Mouse (Mus musculus) midbrain, embryonic 12.5 days (tissue): ENCODE data around the gene Nrd1. TPM values are rescaled to one million over a fixed set of nuclear protein-coding genes. Genes with fewer than 3 reads are reported as not detected.

ENCODE experiments used
- ATAC-seq: fragments of 200-750 bp; cut with Nextera tagmentation; 2 replicates; pipeline ENCODE4 v1.8.0; 2017; ENCODE audit warnings: low read depth, moderate TSS enrichment, moderate library complexity; ENCODE audit not compliant: low FRiP score
- H3K27ac ChIP-seq: fragments of 300-500 bp; sonication (generic); replicated peaks from 2 replicates; pipeline ENCODE4 v1.5.1; 2016; ENCODE audit warnings: mild to moderate bottlenecking
- H3K27me3 ChIP-seq: fragments of 300-500 bp; sonication (generic); 2 replicates; pipeline ENCODE4 v1.6.1; 2016; ENCODE audit warnings: mild to moderate bottlenecking
- H3K36me3 ChIP-seq: fragments of 300-500 bp; sonication (generic); 2 replicates; pipeline ENCODE4 v1.6.1; 2016
- H3K4me1 ChIP-seq: fragments of 300-500 bp; sonication (generic); 2 replicates; pipeline ENCODE4 v1.6.1; 2016
- H3K4me2 ChIP-seq: fragments of 300-500 bp; sonication (generic); replicated peaks from 2 replicates; pipeline ENCODE4 v1.6.1; 2016; ENCODE audit warnings: mild to moderate bottlenecking, moderate library complexity
- H3K4me3 ChIP-seq: fragments of 300-500 bp; sonication (generic); 2 replicates; pipeline ENCODE4 v1.5.1; 2016; ENCODE audit warnings: mild to moderate bottlenecking
- H3K9ac ChIP-seq: fragments of 300-500 bp; sonication (generic); replicated peaks from 2 replicates; pipeline ENCODE4 v1.6.1; 2016; ENCODE audit warnings: mild to moderate bottlenecking, moderate library complexity
- H3K9me3 ChIP-seq: fragments of 300-500 bp; sonication (generic); 2 replicates; pipeline ENCODE4 v1.6.1; 2016; ENCODE audit warnings: mild to moderate bottlenecking
- WGBS: fragments of 180-500 bp; shearing (Covaris S2); methylation state at CpG from one replicate; pipeline ENCODE4 v1.1.7; 2016; 5-methylcytosine and 5-hydroxymethylcytosine counted together
- polyA plus RNA-seq: library from polyadenylated mRNA; unstranded; fragments of >200 nt; fragmentation: Nextera tagmentation; extraction: Ambion mirVana; gene quantifications from 2 replicates; pipeline ENCODE4 v1.2.1, GENCODE M21; 2016

Nrd1 gene
- 107 and 112 TPM in 2 replicates for polyA plus RNA-seq

GRCm38 (mm10) chr4:108999999-109000950 lies at the start of gene Nrd1:
Gene Nrd1, plus strand, starts transcription at chr4:109000655.
- peak within 1 kb of the TSS; percentile 82 for H3K9ac ChIP-seq
- peak; percentile 99 for ATAC-seq
- H3K4me3 ChIP-seq, result peak within 1 kb of the TSS; percentile 86
- H3K36me3 ChIP-seq, result 0 out of 2 replicates have a peak, but pooled peaks cover 5% of the 10 kb centered on the region
- H3K4me2 ChIP-seq, result peak within 1 kb of the TSS; percentile 85
- H3K27me3 ChIP-seq, result peaks cover 5% of the 10 kb centered on the region
- H3K27ac ChIP-seq, result peak within 1 kb of the TSS; percentile 92
- H3K9me3 ChIP-seq, result no peaks in the 10 kb centered on the region
- H3K4me1 ChIP-seq, result peaks cover 15% of the 10 kb centered on the region
- under 1% methylated on average over 58 of the region's 58 CpGs for WGBS

DNA sequence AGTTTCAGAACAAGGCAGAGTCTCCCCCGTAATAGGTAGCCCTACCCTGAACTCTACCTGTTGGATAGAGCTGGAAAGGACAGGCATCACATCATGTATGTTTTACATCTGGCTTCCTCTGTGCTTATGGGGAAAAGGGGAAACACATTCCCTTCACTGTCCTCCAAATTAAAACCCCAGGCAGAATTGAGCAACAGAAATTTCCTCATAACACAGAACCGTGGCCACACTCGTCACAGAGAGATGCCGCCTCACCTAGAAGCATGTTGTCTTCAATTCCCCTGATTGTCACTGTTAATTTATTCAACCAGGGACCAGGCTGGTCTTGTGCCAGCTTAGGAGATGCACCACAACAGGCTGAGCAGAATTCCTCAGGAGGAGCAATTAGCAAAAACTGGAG lies 48.8 kb upstream of the Nrd1 start:
- Histone ChIP-seq H3K9ac (no peak overlapping the region), H3K27ac (no peak overlapping the region), H3K9me3 (no peaks in the 10 kb centered on the region), H3K4me3 (no peak overlapping the region), H3K27me3 (0 out of 2 replicates have a peak, but pooled peaks cover 9% of the 10 kb centered on the region), H3K36me3 (no peaks in the 10 kb centered on the region), H3K4me2 (no peak overlapping the region), H3K4me1 (no peaks in the 10 kb centered on the region)
- no peak for ATAC-seq
- WGBS, result 91% methylated on average over 4 of the region's 4 CpGs

- Histone ChIP-seq H3K9me3 (no peaks in the 10 kb centered on the region), H3K4me3 (no peak overlapping the region), H3K27ac (no peak overlapping the region), H3K4me1 (no peaks in the 10 kb centered on the region), H3K36me3 (no peaks in the 10 kb centered on the region), H3K9ac (no peak overlapping the region), H3K27me3 (no peaks in the 10 kb centered on the region), H3K4me2 (no peak overlapping the region)
- ATAC-seq, result no peak
- 86% methylated on average over 3 of the region's 3 CpGs for WGBS
Measured at GRCm38 (mm10) chr4:108959696-108960095, 40.8 kb upstream of the Nrd1 start.

- ATAC-seq, result no peak
- no peaks in the 10 kb centered on the region for H3K27me3 ChIP-seq
- no peaks in the 10 kb centered on the region for H3K9me3 ChIP-seq
- H3K27ac ChIP-seq, result no peak overlapping the region
- WGBS, result 90% methylated on average over 4 of the region's 4 CpGs
- no peaks in the 10 kb centered on the region for H3K4me1 ChIP-seq
- no peak overlapping the region for H3K4me2 ChIP-seq
- H3K4me3 ChIP-seq, result no peak overlapping the region
- H3K9ac ChIP-seq, result no peak overlapping the region
- no peaks in the 10 kb centered on the region for H3K36me3 ChIP-seq
Measured at GRCm38 (mm10) chr4:108960619-108961460, 39.6 kb upstream of the Nrd1 start.

- no peak overlapping the region for H3K4me3 ChIP-seq
- no peaks in the 10 kb centered on the region for H3K4me1 ChIP-seq
- H3K27me3 ChIP-seq, result no peaks in the 10 kb centered on the region
- no peaks in the 10 kb centered on the region for H3K36me3 ChIP-seq
- H3K9me3 ChIP-seq, result no peaks in the 10 kb centered on the region
- WGBS, result 88% methylated on average over 6 of the region's 6 CpGs
- H3K9ac ChIP-seq, result no peak overlapping the region
- ATAC-seq, result no peak
- H3K4me2 ChIP-seq, result no peak overlapping the region
- no peak overlapping the region for H3K27ac ChIP-seq
Measured at GRCm38 (mm10) chr4:108963017-108963416, 37.4 kb upstream of the Nrd1 start.

GRCm38 (mm10) chr4:108969517-108969916 lies 30.9 kb upstream of the Nrd1 start:
- Histone ChIP-seq H3K36me3 (no peaks in the 10 kb centered on the region), H3K9ac (no peak overlapping the region), H3K4me3 (no peak overlapping the region), H3K27me3 (no peaks in the 10 kb centered on the region), H3K4me2 (no peak overlapping the region), H3K27ac (no peak overlapping the region), H3K9me3 (no peaks in the 10 kb centered on the region), H3K4me1 (no peaks in the 10 kb centered on the region)
- no peak for ATAC-seq
- 81% methylated on average over 3 of the region's 3 CpGs for WGBS

DNA sequence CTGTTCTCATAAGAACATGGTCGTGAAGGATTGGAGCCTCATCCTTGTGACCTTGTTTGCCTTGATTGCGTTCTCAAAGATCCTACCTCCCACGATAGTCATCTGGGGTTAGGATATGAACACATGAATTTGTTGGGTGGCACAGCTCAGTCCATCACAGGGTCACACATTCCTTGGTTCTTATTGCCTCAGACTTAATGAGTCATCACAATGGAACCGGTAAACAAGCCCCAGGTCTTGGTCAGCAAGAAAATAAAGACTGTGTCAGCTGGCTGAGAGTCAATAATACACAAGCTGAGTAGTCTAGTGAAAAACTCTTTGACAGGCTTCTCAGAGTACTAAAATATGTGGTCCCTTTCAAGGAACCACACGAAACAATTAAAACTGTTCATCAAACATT lies 29.4 kb upstream of the Nrd1 start:
- WGBS, result 84% methylated on average over 5 of the region's 5 CpGs
- Histone ChIP-seq H3K27me3 (0 out of 2 replicates have a peak, but pooled peaks cover 2% of the 10 kb centered on the region), H3K4me1 (no peaks in the 10 kb centered on the region), H3K9me3 (no peaks in the 10 kb centered on the region), H3K27ac (no peak overlapping the region), H3K36me3 (no peaks in the 10 kb centered on the region), H3K4me3 (no peak overlapping the region), H3K9ac (no peak overlapping the region), H3K4me2 (no peak overlapping the region)
- ATAC-seq, result no peak

GRCm38 (mm10) chr4:108976458-108977071 lies 23.9 kb upstream of the Nrd1 start:
- ATAC-seq, result no peak
- no peaks in the 10 kb centered on the region for H3K36me3 ChIP-seq
- 45% methylated on average over 6 of the region's 6 CpGs for WGBS
- no peak overlapping the region for H3K4me3 ChIP-seq
- H3K4me2 ChIP-seq, result no peak overlapping the region
- H3K9ac ChIP-seq, result no peak overlapping the region
- H3K4me1 ChIP-seq, result no peaks in the 10 kb centered on the region
- no peak overlapping the region for H3K27ac ChIP-seq
- no peaks in the 10 kb centered on the region for H3K9me3 ChIP-seq
- 0 out of 2 replicates have a peak, but pooled peaks cover 4% of the 10 kb centered on the region for H3K27me3 ChIP-seq

GRCm38 (mm10) chr4:108986833-108987472 lies 13.5 kb upstream of the Nrd1 start:
- no peak for ATAC-seq
- Histone ChIP-seq H3K4me1 (no peaks in the 10 kb centered on the region), H3K9me3 (no peaks in the 10 kb centered on the region), H3K27me3 (no peaks in the 10 kb centered on the region), H3K27ac (no peak overlapping the region), H3K4me3 (no peak overlapping the region), H3K4me2 (no peak overlapping the region), H3K36me3 (no peaks in the 10 kb centered on the region), H3K9ac (no peak overlapping the region)
- WGBS, result 67% methylated on average over 1 of the region's 1 CpGs

GRCm38 (mm10) chr4:108987473-108987842 lies 13.0 kb upstream of the Nrd1 start:
- Histone ChIP-seq H3K36me3 (no peaks in the 10 kb centered on the region), H3K4me1 (no peaks in the 10 kb centered on the region), H3K4me3 (no peak overlapping the region), H3K27me3 (no peaks in the 10 kb centered on the region), H3K9me3 (no peaks in the 10 kb centered on the region), H3K27ac (no peak overlapping the region), H3K9ac (no peak overlapping the region), H3K4me2 (no peak overlapping the region)
- ATAC-seq, result no peak
- 80% methylated on average over 4 of the region's 4 CpGs for WGBS

GRCm38 (mm10) chr4:108989430-108989829 lies 11.0 kb upstream of the Nrd1 start:
- no peak overlapping the region for H3K4me2 ChIP-seq
- H3K27me3 ChIP-seq, result no peaks in the 10 kb centered on the region
- no peaks in the 10 kb centered on the region for H3K36me3 ChIP-seq
- no peaks in the 10 kb centered on the region for H3K9me3 ChIP-seq
- no peak overlapping the region for H3K4me3 ChIP-seq
- no peak overlapping the region for H3K9ac ChIP-seq
- H3K4me1 ChIP-seq, result no peaks in the 10 kb centered on the region
- WGBS, result 72% methylated on average over 2 of the region's 2 CpGs
- ATAC-seq, result no peak
- no peak overlapping the region for H3K27ac ChIP-seq
